Mouse (Mus musculus): ENCODE measurements at regions not wholly inside any gene's neighbourhood (a gene's known extent, or its start where the extent isn't known, plus 50 kb on each side); places are given as distances from the start of the nearest gene placed in this dataset.

DNA sequence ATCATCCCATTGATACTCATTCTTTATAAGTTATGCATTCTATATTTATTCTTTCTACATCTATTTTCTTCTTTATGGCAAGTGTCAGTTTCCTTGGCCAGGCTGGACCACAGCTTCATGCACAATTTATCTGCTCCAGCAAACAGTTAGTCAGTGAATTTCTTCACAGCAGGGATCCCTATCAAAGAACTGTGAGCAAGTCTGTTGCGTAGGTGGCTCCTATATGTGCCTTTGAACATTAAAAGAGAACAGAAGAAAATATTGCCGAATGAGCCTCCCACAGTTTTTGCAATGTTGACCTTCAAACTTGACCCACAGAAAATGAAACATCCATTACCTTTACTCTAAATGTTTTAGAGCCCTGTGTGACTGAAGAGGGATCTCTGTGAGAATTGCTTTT is 625.0 kb upstream of the 1700009N14Rik start:
- TF ChIP-seq CTCF (IDR thresholded peaks at IDR 0.05; ENCODE audit: low read depth) (no peak), EP300 (IDR thresholded peaks at IDR 0.05; ENCODE audit: low read depth) (no peak)
